Mouse (Mus musculus) bone marrow macrophage, adult 2 months (primary cell): ENCODE measurements around the gene Ptcra. TPM values are rescaled to one million over a fixed set of nuclear protein-coding genes. Genes with fewer than 3 reads are reported as not detected.

Experiments
- H3K27ac ChIP-seq: 2 replicates; pipeline ENCODE4 v1.5.1; 2012; ENCODE audit warnings: low read depth, low read length; ENCODE audit not compliant: insufficient read depth
- H3K4me1 ChIP-seq: 2 replicates; pipeline ENCODE4 v1.6.1; 2012; ENCODE audit warnings: low read length; ENCODE audit not compliant: control insufficient read depth, insufficient read depth
- H3K4me3 ChIP-seq: 2 replicates; pipeline ENCODE4 v1.5.1; 2012; ENCODE audit warnings: mild to moderate bottlenecking, low read length, moderate library complexity; ENCODE audit not compliant: insufficient read depth
- CTCF ChIP-seq: IDR thresholded peaks from 2 replicates; pipeline ENCODE4 v1.5.1; 2012; ENCODE audit warnings: low read depth, mild to moderate bottlenecking, low read length, moderate library complexity
- POLR2A ChIP-seq: IDR thresholded peaks from 2 replicates; pipeline ENCODE4 v1.6.1; 2012; ENCODE audit warnings: mild to moderate bottlenecking, low read depth, low read length, borderline replicate concordance
- polyA plus RNA-seq: library from polyadenylated mRNA; stranded (reverse); fragments of >200 nt; gene quantifications from 2 replicates; pipeline ENCODE4 v1.2.4, GENCODE M21; 2012; ENCODE audit not compliant: missing spikeins, insufficient read depth, insufficient read length

Gene Ptcra
- polyA plus RNA-seq, 1 experiment = not detected

DNA sequence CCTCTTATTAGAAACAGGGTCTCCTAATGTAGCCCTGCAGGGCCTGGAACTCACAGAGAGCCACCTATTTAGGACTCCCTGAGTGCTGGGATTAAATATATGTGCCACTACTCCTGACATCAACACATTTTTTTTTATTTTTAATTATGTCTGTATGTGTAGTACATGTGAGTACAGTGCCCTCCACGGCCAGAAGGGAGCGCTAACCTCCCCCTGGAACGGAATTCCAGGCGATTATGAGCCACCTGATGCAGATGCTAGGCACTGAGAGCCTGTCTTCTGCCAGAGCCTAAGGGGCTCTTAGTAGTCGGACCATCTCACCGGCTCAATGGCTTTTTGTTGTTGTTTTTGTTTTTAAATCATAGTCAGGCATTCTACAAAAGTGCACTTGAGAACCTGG lies 35.5 kb downstream of the Ptcra start:
- no peak overlapping the region for H3K27ac ChIP-seq
- H3K4me3 ChIP-seq = no peak overlapping the region
- no peaks in the 10 kb centered on the region for H3K4me1 ChIP-seq
- TF ChIP-seq POLR2A (no peak), CTCF (0 out of 2 replicates have a peak, but pooled peaks have one; percentile 9)

DNA sequence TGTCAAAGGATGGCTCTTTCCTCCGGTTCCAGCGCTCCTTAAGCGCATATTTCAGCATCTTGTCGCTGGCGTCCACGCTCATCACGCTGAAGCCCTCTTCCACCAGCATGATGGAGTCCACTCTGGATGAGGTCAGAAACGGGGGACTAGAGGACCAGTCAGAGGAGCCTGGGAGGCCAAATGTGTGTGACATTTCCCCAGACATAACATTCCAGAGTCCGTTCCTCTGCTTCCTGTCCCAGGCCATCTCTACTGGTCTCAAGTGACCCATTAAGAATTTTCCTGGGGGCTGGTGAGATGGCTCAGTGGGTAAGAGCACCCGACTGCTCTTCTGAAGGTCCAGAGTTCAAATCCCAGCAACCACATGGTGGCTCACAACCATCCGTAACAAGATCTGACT lies 36.2 kb downstream of the Ptcra start:
- Histone ChIP-seq H3K27ac (no peak overlapping the region), H3K4me1 (no peaks in the 10 kb centered on the region), H3K4me3 (no peak overlapping the region)
- TF ChIP-seq CTCF = no peak
- no peak for TF ChIP-seq POLR2A

DNA sequence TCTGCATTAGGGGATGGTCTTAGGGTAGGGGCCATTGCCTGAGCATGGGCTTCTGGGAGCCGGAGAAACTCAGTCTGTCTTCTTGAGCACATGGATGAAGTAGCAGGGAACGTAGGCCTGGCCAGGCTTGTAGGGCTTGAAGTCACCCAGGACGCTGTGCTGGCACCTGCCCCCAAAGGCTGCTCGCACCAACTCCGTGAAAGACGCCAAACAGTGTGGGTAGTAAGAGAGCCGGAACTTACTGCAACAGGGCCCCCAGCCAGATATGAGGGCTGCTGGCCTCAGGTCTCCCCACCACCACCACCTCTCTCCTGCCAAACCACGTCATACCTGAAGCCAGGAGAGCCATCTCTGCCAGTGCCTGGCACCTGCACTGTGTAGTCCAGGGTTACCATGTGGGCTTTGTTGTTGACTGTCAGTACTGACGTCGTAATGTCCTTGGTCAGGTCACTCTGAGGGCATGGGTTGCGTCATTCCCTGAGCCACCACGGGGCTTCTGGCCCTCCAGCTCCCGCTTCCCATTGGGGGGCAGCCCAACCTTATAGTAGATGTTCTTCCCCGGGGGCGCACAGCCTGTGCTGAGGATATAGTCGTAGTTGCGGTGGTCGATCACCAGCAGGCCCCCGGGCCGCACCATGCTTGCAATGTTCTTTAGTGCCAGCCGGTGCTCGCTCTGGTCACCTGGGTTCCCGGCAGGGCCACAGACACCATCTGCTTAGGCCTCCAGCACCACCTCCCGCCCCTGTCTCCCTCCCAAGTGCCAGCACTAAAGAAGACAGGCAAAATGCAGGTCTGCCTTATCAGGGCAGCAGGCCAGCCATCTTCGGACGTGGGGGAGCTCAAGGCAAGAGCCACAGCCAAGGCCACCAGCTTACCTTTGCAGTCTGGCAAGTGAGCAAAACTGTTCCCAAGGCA lies 37.5 kb downstream of the Ptcra start:
- no peak overlapping the region for H3K27ac ChIP-seq
- TF ChIP-seq POLR2A (no peak), CTCF (no peak)

DNA sequence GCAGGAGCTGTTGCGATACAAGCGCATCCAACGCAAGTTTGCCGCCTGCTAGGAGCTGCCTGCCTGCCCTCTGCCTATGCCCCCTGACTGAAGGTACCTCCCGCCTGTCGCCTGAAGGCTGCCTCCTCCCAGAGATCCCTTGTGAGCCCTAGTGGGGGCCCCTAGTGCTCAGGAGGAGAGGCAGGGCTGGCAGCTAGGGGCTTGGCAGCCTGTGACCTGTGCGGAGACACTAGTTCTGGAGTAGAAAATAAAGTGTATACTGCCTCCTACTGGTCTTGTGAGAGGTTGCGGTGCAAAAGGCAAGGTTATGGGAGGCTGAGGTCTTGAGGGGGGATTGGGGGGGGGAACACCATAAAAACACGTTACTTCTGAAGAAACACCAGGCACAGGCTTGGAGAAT lies 38.2 kb downstream of the Ptcra start:
- TF ChIP-seq CTCF = peak; percentile 57; the same call in 1 of the 2 replicates
- TF ChIP-seq POLR2A = no peak
- Histone ChIP-seq H3K27ac (no peak overlapping the region), H3K4me1 (no peaks in the 10 kb centered on the region), H3K4me3 (no peak overlapping the region)

More for the DNA sequence above, 37.5 kb downstream of the Ptcra start:
- Histone ChIP-seq H3K4me3 (no peak overlapping the region), H3K4me1 (no peaks in the 10 kb centered on the region)

DNA sequence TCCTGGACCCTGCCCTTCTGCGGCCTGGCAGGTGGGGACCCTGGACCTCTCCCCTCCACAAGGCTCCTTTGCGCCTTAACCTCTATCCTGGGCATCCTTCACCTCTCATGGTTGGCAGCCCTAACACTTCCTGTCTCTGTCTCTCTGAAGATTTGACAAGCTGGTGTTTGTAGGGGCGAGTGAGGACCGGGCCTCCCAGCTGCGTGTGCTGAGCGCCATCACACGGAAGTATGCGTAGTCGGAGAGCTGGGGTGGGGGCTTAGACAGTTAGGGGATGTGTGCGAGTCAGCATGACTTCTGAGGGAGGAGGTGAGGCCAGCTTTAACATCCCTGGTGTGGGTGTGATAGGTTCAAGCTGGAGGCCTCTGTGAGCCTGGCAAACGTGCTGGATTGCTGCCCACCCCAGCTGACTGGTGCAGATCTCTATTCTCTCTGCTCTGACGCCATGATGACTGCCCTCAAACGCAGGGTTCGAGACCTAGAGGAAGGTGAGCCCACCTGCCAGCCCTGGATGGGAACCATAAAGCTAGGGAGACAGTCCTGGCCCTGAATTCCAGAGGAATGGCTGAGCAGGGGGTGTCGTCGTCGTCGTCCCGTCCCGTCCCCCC lies 38.9 kb downstream of the Ptcra start:
- Histone ChIP-seq H3K4me1 (no peaks in the 10 kb centered on the region), H3K4me3 (no peak overlapping the region), H3K27ac (no peak overlapping the region)
- TF ChIP-seq POLR2A = no peak
- no peak for TF ChIP-seq CTCF

DNA sequence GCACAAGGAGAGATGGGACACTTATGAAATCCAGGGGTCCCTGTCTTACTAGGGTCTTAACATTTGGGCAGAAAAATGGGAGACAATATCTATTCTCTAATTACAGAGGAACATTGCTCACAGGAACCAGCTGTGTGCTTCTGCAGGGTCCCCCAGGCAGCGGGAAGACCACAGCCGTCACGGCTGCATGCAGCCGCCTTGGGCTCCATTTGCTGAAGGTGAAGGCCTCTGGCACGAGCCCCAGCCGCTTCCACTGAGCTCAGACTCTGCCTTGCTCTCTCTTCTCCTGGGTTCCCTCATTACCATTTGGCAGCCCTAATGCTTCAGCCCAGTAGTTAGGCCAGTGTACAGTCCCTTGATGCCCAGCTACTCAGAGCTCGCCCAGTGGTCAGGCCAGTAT lies 42.4 kb downstream of the Ptcra start:
- Histone ChIP-seq H3K4me1 (no peaks in the 10 kb centered on the region), H3K4me3 (no peak overlapping the region), H3K27ac (no peak overlapping the region)
- TF ChIP-seq CTCF (no peak), POLR2A (no peak)

DNA sequence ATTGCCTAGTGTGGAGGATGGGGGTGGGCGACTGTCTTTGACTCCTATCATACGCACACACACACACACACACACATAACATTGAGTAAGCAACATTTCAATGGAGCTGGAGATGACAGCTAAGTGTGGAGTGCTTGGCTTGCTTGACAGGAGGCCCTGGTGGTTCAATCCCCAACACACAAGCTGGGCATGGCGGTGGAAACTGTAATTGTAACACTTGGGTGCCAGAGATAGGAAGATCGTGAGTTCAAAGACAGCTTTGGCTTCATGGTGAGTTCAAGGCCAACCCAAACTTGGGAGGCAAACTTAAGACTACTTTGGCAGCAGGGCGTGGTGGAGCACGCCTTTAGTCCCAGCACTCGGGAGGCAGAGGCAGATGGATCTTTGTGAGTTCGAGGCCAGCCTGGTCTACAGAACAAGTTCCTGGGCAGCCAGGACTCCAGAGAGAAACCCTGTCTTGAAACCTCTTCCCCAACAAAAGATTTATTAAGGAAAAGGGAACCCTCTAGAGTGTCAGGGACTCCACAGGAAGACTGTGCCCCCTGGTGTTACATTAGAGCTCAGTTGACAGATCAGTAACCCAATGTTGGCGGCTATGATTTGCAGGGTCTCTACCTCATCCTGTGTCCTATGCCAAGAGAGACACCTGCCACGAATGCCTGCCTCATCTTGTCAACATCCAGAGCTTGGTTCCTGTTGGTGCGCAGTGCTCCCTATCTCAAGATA lies 48.6 kb downstream of the Ptcra start:
- no peak for TF ChIP-seq POLR2A
- TF ChIP-seq CTCF = no peak
- no peak overlapping the region for H3K27ac ChIP-seq

DNA sequence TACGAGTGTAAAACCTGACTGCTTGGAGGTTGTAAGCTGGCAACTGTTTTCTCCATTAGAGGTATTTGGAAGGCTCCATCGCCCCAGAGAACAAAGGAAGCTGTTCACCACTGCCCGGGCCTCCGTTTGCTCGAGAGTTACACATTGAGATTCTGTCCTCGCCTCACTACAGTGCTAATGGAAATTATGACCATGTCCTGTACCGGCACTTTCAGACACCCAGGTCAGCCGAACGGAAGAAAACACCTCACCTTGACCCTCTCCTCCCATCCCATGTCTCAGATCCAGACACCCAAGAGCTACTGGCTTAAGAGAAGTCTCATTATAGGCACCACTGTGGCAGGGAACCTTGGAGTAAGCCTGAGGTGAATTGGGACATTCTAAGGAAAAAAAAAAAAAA lies 49.7 kb downstream of the Ptcra start:
- H3K4me1 ChIP-seq = peaks cover 8% of the 10 kb centered on the region; the same call in 1 of the 2 replicates
- no peak overlapping the region for H3K4me3 ChIP-seq
- H3K27ac ChIP-seq = no peak overlapping the region
- no peak for TF ChIP-seq POLR2A
- TF ChIP-seq CTCF = no peak

More for the DNA sequence above, 48.6 kb downstream of the Ptcra start:
- Histone ChIP-seq H3K4me3 (no peak overlapping the region), H3K4me1 (peaks cover 8% of the 10 kb centered on the region; the same call in 1 of the 2 replicates)

DNA sequence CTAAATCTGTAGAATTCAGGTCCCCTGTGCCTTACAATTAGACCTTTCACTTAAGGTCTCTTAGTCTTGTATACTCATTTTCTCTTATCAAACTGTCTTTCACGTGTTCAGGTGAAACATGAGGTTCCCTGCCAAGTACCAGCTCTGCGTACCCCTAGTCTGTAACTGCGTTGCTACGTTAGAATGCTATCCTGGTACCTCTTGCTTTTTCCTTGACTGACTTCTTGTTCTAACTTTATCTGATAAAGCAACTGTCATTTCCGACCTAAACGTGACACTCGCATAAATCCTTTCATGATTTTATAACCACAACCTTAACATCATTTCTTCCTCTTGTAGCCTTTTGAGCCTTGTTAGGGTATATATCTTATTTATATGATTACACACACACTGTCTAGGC lies 51.1 kb downstream of the Ptcra start:
- Histone ChIP-seq H3K27ac (no peak overlapping the region), H3K4me3 (peak overlapping the region; percentile 95), H3K4me1 (peaks cover 8% of the 10 kb centered on the region; the same call in 1 of the 2 replicates)
- no peak for TF ChIP-seq CTCF
- no peak for TF ChIP-seq POLR2A
